Mouse (Mus musculus) neural tube, embryonic 14.5 days (tissue): Measurements from ENCODE around the gene Kifc5b. TPM values are rescaled to one million over a fixed set of nuclear protein-coding genes. Genes with fewer than 3 reads are reported as not detected.

ENCODE experiments used
- ATAC-seq: fragments of 200-750 bp; cut with Nextera tagmentation; 2 replicates; pipeline ENCODE4 v1.8.0; 2017; ENCODE audit warnings: low read depth, mild to moderate bottlenecking, moderate TSS enrichment, moderate library complexity
- H3K27ac ChIP-seq: fragments of 300-500 bp; sonication (generic); 2 replicates; pipeline ENCODE4 v1.5.1; 2014; ENCODE audit warnings: low read depth, mild to moderate bottlenecking, control low read depth, low read length, moderate library complexity, mixed read lengths
- H3K27me3 ChIP-seq: fragments of 300-500 bp; sonication (generic); 2 replicates; pipeline ENCODE4 v1.6.1; 2014; ENCODE audit warnings: low read length; ENCODE audit not compliant: control insufficient read depth, insufficient read depth
- H3K36me3 ChIP-seq: fragments of 300-500 bp; sonication (generic); 2 replicates; pipeline ENCODE4 v1.6.1; 2014; ENCODE audit warnings: low read length, mixed read lengths; ENCODE audit not compliant: control insufficient read depth, insufficient read depth
- H3K4me1 ChIP-seq: fragments of 300-500 bp; sonication (generic); 2 replicates; pipeline ENCODE4 v1.6.1; 2014; ENCODE audit warnings: low read length; ENCODE audit not compliant: control insufficient read depth, insufficient read depth
- H3K4me2 ChIP-seq: fragments of 300-500 bp; sonication (generic); 2 replicates; pipeline ENCODE4 v1.6.1; 2014; ENCODE audit warnings: mild to moderate bottlenecking, low read depth, low read length, control low read depth
- H3K4me3 ChIP-seq: fragments of 300-500 bp; sonication (generic); 2 replicates; pipeline ENCODE4 v1.5.1; 2014; ENCODE audit warnings: low read depth, low read length, control low read depth, mixed read lengths
- H3K9ac ChIP-seq: fragments of 300-500 bp; sonication (generic); replicated peaks from 2 replicates; pipeline ENCODE4 v1.6.1; 2014; ENCODE audit warnings: low read depth, mild to moderate bottlenecking, control low read depth, low read length, mixed read lengths
- H3K9me3 ChIP-seq: fragments of 300-500 bp; sonication (generic); 2 replicates; pipeline ENCODE4 v1.6.1; 2016; ENCODE audit warnings: low read length; ENCODE audit not compliant: control insufficient read depth
- WGBS: fragments of 180-500 bp; shearing (Covaris S2); extraction: QIAGEN DNeasy Blood & Tissue Kit; methylation state at CpG from one replicate; pipeline ENCODE4 v1.1.7; 2014; 5-methylcytosine and 5-hydroxymethylcytosine counted together
- polyA plus RNA-seq: library from polyadenylated mRNA; unstranded; fragments of >200 nt; fragmentation: Nextera tagmentation; extraction: Ambion mirVana; gene quantifications from 2 replicates; pipeline ENCODE4 v1.2.1, GENCODE M21; 2014

The Kifc5b gene
- polyA plus RNA-seq, 1 experiment from 2014 or later, result 2.8 TPM

DNA sequence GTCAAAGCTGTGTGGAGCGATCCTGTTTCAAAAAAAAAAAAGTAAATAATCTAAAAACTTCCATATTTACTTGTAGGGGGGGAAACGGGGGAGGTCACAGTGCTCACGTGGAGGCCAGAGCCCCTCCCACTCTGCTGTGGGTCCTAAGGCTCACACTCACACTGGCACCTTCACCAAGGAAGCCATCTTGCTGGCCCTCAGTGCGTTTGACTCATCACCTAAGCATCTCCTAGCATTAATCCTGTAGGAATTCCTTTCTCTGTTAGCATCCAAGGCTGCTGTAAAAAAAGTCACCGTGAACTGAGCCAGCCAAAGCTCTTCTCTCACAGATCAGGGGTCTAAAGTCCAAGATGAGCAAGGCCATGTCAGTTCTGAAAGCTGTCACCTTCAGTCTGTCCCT, 39.4 kb downstream of the Kifc5b start:
- Histone ChIP-seq H3K27ac (no peak overlapping the region), H3K9ac (no peak overlapping the region), H3K4me2 (no peak overlapping the region), H3K4me1 (peaks cover 25% of the 10 kb centered on the region), H3K9me3 (no peaks in the 10 kb centered on the region), H3K36me3 (peaks cover 46% of the 10 kb centered on the region), H3K4me3 (no peak overlapping the region), H3K27me3 (no peaks in the 10 kb centered on the region)
- 90% methylated on average over 5 of the region's 5 CpGs for WGBS
- ATAC-seq, result no peak

DNA sequence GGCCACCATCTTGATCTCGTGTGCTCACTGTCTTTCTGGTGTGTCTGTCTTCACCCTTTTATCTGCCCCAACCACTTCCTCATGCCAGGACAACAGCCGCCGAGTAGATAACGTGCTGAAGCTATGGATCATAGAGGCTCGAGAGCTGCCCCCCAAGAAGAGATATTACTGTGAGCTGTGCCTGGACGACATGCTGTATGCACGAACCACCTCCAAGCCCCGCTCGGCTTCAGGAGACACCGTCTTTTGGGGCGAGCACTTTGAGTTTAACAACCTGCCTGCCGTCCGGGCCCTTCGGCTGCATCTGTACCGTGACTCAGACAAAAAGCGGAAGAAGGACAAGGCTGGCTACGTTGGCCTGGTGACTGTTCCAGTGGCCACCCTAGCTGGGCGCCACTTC, 40.0 kb downstream of the Kifc5b start:
- H3K27me3 ChIP-seq, result no peaks in the 10 kb centered on the region
- no peak overlapping the region for H3K27ac ChIP-seq
- H3K4me3 ChIP-seq, result no peak overlapping the region
- H3K4me1 ChIP-seq, result peaks cover 22% of the 10 kb centered on the region
- no peak overlapping the region for H3K9ac ChIP-seq
- H3K4me2 ChIP-seq, result no peak overlapping the region
- 95% methylated on average over 18 of the region's 18 CpGs for WGBS
- H3K9me3 ChIP-seq, result no peaks in the 10 kb centered on the region
- ATAC-seq, result no peak
- peaks cover 52% of the 10 kb centered on the region for H3K36me3 ChIP-seq

DNA sequence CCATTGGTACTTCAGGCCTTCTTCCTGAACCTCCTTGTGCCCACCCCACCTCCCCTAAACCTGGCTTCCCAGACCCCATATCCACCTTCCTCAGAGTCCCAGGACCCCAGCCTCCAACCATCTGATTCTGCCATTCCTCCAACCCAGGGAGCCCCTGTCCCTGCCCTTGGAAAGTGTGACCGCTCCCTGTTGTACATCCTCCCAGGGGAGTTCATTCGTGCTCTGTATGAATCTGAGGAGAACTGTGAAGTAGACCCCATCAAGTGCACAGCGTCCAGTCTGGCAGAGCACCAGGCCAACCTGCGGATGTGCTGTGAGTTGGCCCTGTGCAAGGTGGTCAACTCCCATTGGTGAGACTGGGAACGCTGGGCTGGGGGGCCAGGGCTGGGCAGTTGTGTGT, 41.0 kb downstream of the Kifc5b start:
- H3K4me1 ChIP-seq, result peaks cover 12% of the 10 kb centered on the region
- H3K27ac ChIP-seq, result no peak overlapping the region
- H3K9ac ChIP-seq, result no peak overlapping the region
- no peaks in the 10 kb centered on the region for H3K9me3 ChIP-seq
- no peak overlapping the region for H3K4me3 ChIP-seq
- no peak for ATAC-seq
- 98% methylated on average over 5 of the region's 5 CpGs for WGBS
- H3K36me3 ChIP-seq, result peaks cover 60% of the 10 kb centered on the region
- H3K27me3 ChIP-seq, result no peaks in the 10 kb centered on the region
- H3K4me2 ChIP-seq, result no peak overlapping the region

DNA sequence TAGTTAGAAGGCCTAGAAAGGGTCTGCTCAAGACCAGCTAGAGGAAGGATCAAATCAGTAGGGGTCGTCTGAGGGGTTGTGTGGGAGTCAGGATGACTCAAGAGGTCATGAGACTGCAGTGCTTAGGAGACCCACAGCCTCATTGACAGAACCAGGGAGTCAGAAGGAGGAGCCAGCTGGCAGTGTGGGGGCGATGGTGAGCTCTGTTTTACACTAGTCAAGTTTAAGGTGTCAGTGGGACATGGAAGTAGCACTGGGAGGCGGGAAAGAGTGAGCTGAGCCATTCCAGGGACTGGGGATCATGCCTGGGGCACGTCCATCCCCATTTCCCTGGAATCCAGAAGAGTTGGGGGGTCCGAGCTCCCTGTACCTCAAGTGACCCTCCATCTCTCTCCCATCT, 42.0 kb downstream of the Kifc5b start:
- H3K4me3 ChIP-seq, result no peak overlapping the region
- no peak for ATAC-seq
- H3K9me3 ChIP-seq, result no peaks in the 10 kb centered on the region
- H3K27me3 ChIP-seq, result no peaks in the 10 kb centered on the region
- H3K4me1 ChIP-seq, result peaks cover 2% of the 10 kb centered on the region
- no peak overlapping the region for H3K9ac ChIP-seq
- no peak overlapping the region for H3K27ac ChIP-seq
- no peak overlapping the region for H3K4me2 ChIP-seq
- H3K36me3 ChIP-seq, result peaks cover 66% of the 10 kb centered on the region
- 63% methylated on average over 5 of the region's 5 CpGs for WGBS

DNA sequence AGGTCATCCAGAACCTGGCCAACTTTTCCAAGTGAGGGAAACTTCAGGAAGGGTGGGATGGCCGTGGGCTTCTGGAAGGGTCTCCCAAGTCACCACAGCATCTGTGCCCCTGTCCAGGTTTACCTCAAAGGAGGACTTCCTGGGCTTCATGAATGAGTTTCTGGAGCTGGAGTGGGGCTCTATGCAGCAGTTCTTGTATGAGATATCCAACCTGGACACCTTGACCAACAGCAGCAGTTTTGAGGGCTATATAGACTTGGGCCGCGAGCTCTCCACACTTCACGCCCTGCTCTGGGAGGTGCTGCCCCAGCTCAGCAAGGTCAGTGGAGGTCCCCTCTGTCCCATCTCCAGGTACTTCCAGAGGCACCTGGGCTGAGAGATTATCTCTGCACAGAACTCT, 42.9 kb downstream of the Kifc5b start:
- ATAC-seq, result no peak
- no peaks in the 10 kb centered on the region for H3K27me3 ChIP-seq
- H3K36me3 ChIP-seq, result peaks cover 74% of the 10 kb centered on the region
- no peaks in the 10 kb centered on the region for H3K9me3 ChIP-seq
- no peaks in the 10 kb centered on the region for H3K4me1 ChIP-seq
- no peak overlapping the region for H3K27ac ChIP-seq
- H3K4me2 ChIP-seq, result no peak overlapping the region
- H3K9ac ChIP-seq, result no peak overlapping the region
- WGBS, result 94% methylated on average over 4 of the region's 4 CpGs
- H3K4me3 ChIP-seq, result no peak overlapping the region

DNA sequence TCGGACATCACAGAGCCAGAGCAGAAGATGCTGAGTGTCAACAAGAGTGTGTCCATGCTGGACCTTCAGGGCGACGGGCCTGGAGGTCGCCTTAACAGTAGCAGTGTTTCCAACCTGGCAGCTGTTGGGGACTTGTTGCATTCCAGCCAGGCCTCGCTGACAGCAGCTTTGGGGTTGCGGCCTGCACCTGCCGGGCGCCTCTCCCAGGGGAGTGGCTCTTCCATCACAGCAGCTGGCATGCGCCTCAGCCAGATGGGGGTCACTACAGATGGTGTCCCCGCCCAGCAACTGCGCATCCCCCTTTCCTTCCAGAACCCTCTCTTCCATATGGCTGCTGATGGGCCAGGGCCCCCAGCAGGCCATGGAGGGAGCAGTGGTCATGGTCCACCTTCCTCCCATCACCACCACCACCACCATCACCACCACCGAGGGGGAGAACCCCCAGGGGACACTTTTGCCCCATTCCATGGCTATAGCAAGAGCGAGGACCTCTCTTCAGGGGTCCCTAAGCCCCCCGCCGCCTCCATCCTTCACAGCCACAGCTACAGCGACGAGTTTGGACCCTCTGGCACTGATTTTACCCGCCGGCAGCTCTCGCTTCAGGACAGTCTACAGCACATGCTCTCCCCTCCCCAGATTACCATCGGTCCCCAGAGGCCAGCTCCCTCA, 44.8 kb downstream of the Kifc5b start:
- Histone ChIP-seq H3K9ac (no peak overlapping the region), H3K36me3 (peaks cover 66% of the 10 kb centered on the region), H3K9me3 (no peaks in the 10 kb centered on the region), H3K27me3 (no peaks in the 10 kb centered on the region), H3K4me1 (no peaks in the 10 kb centered on the region), H3K4me2 (no peak overlapping the region), H3K4me3 (no peak overlapping the region), H3K27ac (no peak overlapping the region)
- WGBS, result 93% methylated on average over 20 of the region's 21 CpGs
- ATAC-seq, result no peak

DNA sequence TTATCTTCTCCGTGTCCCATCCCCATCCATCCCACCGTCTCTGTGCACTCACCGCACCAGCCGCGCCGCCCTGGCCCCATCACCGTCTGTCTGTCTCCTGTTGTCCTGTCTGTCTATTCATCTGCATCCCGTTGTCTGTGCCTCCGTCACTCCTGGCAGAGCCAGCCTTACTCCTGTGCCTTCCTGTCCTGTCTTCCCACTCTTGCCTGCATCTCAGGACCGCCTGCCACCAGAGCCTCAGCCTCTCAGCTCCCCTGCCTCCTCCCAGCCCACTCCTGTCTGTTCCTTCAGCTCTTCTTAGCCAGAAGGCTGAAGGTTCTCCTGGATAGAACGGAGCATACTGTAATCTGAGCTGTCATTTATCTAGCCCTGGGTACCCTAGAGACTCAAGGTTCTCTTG, 50.1 kb downstream of the Kifc5b start:
- no peak overlapping the region for H3K9ac ChIP-seq
- H3K4me3 ChIP-seq, result no peak overlapping the region
- no peaks in the 10 kb centered on the region for H3K9me3 ChIP-seq
- no peaks in the 10 kb centered on the region for H3K27me3 ChIP-seq
- peaks cover 53% of the 10 kb centered on the region for H3K36me3 ChIP-seq
- 0 out of 2 replicates have a peak, but pooled peaks cover 2% of the 10 kb centered on the region for H3K4me1 ChIP-seq
- 90% methylated on average over 11 of the region's 11 CpGs for WGBS
- H3K4me2 ChIP-seq, result no peak overlapping the region
- no peak for ATAC-seq
- H3K27ac ChIP-seq, result no peak overlapping the region

DNA sequence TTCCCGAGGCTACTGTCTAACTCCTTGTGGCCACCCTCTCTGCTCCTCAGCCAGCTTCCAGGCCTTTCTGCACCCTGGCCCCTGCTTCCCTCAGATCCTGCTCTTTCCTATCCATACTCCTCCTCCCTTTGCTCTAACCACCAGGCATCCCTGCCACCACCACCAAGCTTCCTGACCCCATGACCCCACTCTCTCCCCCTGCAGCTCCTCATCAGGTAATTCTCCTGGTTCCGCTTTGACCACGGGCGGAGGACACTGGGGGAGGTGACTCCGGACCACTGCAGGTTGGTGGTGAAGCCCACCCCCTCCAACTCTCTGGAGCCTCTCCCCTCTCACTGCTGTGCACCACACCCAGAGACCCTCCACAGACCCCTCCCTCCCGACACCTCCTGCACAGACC, 50.6 kb downstream of the Kifc5b start:
- Histone ChIP-seq H3K9ac (no peak overlapping the region), H3K36me3 (peaks cover 48% of the 10 kb centered on the region), H3K4me3 (no peak overlapping the region), H3K27ac (no peak overlapping the region), H3K9me3 (no peaks in the 10 kb centered on the region), H3K4me2 (no peak overlapping the region), H3K27me3 (no peaks in the 10 kb centered on the region), H3K4me1 (0 out of 2 replicates have a peak, but pooled peaks cover 3% of the 10 kb centered on the region)
- WGBS, result 94% methylated on average over 6 of the region's 6 CpGs
- no peak for ATAC-seq

DNA sequence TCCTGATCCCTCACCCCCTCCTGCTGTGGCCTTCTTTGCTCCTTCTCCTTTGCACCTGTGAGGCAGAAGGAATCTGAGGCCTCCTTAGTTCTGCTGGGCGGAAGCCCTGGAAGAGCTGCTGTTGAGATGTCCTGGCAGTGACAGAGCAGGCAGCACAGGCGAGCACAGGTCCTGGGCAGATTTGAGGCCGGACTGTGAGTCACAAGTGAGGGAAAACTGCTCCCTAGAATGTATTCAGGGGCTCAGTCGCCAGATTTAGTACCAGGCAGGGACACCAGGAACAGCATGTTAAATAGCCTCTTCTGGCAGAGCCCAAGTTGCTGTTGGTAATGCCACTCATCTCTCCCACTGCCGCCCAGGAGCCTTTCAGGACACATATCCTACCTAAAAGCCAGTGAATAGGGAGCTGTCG, 51.3 kb downstream of the Kifc5b start:
- WGBS, result 79% methylated on average over 6 of the region's 6 CpGs
- no peak for ATAC-seq
- no peak overlapping the region for H3K27ac ChIP-seq
- H3K4me2 ChIP-seq, result no peak overlapping the region
- H3K9me3 ChIP-seq, result no peaks in the 10 kb centered on the region
- 0 out of 2 replicates have a peak, but pooled peaks cover 3% of the 10 kb centered on the region for H3K4me1 ChIP-seq
- no peak overlapping the region for H3K4me3 ChIP-seq
- peaks cover 42% of the 10 kb centered on the region for H3K36me3 ChIP-seq
- no peak overlapping the region for H3K9ac ChIP-seq
- H3K27me3 ChIP-seq, result no peaks in the 10 kb centered on the region
